12 mouse cellular contexts compared by ENCODE assay signal in genomic region chr2:160334111-160334661, GRCm38 (mm10). TPM values are rescaled to one million over a fixed set of nuclear protein-coding genes. Genes with fewer than 3 reads are reported as not detected.
DNase-seq lines count a peak whose midpoint lies in the region; ATAC-seq and TF ChIP-seq lines count a peak whose summit lies in the region.
"Had no signal": no experiment of that assay in that cellular context is flagged by ENCODE, and none has a peak within 500 bp of the region (broad histone marks: within the 10 kb centered on the region; RNA-seq: fewer than 3 reads in every experiment).

Gene Gm826, minus strand, starts transcription at chr2:160334162.

- DNase-seq in gastrocnemius, adult 2 months = peak; percentile 35
- no peak for DNase-seq in gastrocnemius, adult 8-10 months (ENCODE audit: low spot score in 2 of 2)
- DNase-seq in heart, postnatal 4 days = peak; percentile 59
- DNase-seq in layer of hippocampus, postnatal 36 days = no peak
- DNase-seq in layer of hippocampus, adult 11-12 months (ENCODE audit: low spot score) = no peak
- no peak for DNase-seq in spleen, postnatal 36 days (ENCODE audit: low spot score in 2 of 2)
- DNase-seq: cerebellum, adult 9-11 months; gastrocnemius, postnatal 10 days had no signal

- H3K27ac ChIP-seq in gastrocnemius, adult 2 months = peak within 1 kb of the TSS; percentile 81
- peak within 1 kb of the TSS; percentile 94 for H3K27ac ChIP-seq in brown adipose tissue, adult 24 weeks (replicated peaks; ENCODE audit: low read depth, low read length)
- H3K27ac ChIP-seq in lung, embryonic 16.5 days (ENCODE audit: low read length) = no peak within 1 kb of the TSS
- H3K27ac ChIP-seq: limb, embryonic 15.5 days; stomach, postnatal 0 days had no signal

- TF ChIP-seq CTCF in gastrocnemius, adult 2 months (IDR thresholded peaks at IDR 0.05) = no peak

- H3K4me1 ChIP-seq in brown adipose tissue, adult 24 weeks (ENCODE audit: control insufficient read depth, insufficient read depth, insufficient read length, low read length) = peaks cover 6% of the 10 kb centered on the region
- H3K4me1 ChIP-seq in lung, embryonic 16.5 days (replicated peaks; ENCODE audit: control insufficient read depth, insufficient read depth, low read length) = peaks cover 6% of the 10 kb centered on the region
- H3K4me1 ChIP-seq: limb, embryonic 15.5 days had no signal

- peak; percentile 64 for ATAC-seq in lung, embryonic 16.5 days (ENCODE audit: low read depth)

- 41% methylated on average over 4 of the region's 4 CpGs for WGBS in lung, embryonic 16.5 days

- H3K4me2 ChIP-seq in lung, embryonic 16.5 days (ENCODE audit: low read depth, low read length) = no peak within 1 kb of the TSS
- H3K4me2 ChIP-seq: limb, embryonic 15.5 days had no signal

- peak within 1 kb of the TSS; percentile 29 for H3K4me3 ChIP-seq in gastrocnemius, adult 2 months
- no peak within 1 kb of the TSS for H3K4me3 ChIP-seq in brown adipose tissue, adult 24 weeks (ENCODE audit: insufficient read depth, low read depth, low read length)
- no peak within 1 kb of the TSS for H3K4me3 ChIP-seq in lung, embryonic 16.5 days (ENCODE audit: low read length)
- H3K4me3 ChIP-seq: limb, embryonic 15.5 days had no signal

- intact Hi-C loops in gastrocnemius, adult 2 months (cut with DNase I) = no loop called here

- no peaks in the 10 kb centered on the region for H3K36me3 ChIP-seq in lung, embryonic 16.5 days (ENCODE audit: control insufficient read depth, insufficient read depth, low read length)
- H3K36me3 ChIP-seq: limb, embryonic 15.5 days had no signal

- H3K27me3 ChIP-seq in lung, embryonic 16.5 days (ENCODE audit: control insufficient read depth, insufficient read depth, low read depth, low read length) = no peaks in the 10 kb centered on the region
- H3K27me3 ChIP-seq: limb, embryonic 15.5 days had no signal

- H3K9ac ChIP-seq in lung, embryonic 16.5 days (ENCODE audit: low read length) = no peak within 1 kb of the TSS
- H3K9ac ChIP-seq: limb, embryonic 15.5 days had no signal

- H3K9me3 ChIP-seq in lung, embryonic 16.5 days (ENCODE audit: control insufficient read depth, low read length) = no peaks in the 10 kb centered on the region
- H3K9me3 ChIP-seq: limb, embryonic 15.5 days had no signal

RNA-seq across cellular contexts. Expression of gene Gm826, which starts in this region (rescaled TPM):
- 1 to 10 TPM; 4.0 to 8.3 TPM for total RNA-seq in gastrocnemius, adult 2 months (2021)
- 1 to 10 TPM; 1.6 to 3.4 (median 2.1) TPM for total RNA-seq in gastrocnemius, adult 8-10 months (2022)
- 2.1 TPM in 1 of 2 replicates, not detected in the other for polyA plus RNA-seq in brown adipose tissue, adult 24 weeks (2012; ENCODE audit: insufficient read depth, insufficient read length, missing spikeins)
- 1 to 10 TPM; 5.8 to 6.2 TPM for total RNA-seq in heart, postnatal 4 days (2021)
- polyA plus RNA-seq in lung, embryonic 16.5 days (2015; fragmentation: Nextera tagmentation; extraction: Ambion mirVana) = 0.50 and 0.77 TPM in 2 replicates
- total RNA-seq in layer of hippocampus, postnatal 36 days (2021) = not detected
- polyA plus RNA-seq: stomach, postnatal 0 days had no signal

Comparison
In these comparisons a context has a peak if more than half of its experiments do, and no peak if none do; other contexts are left out.
1. DNase-seq: peak in gastrocnemius, adult 2 months (single experiment) and heart, postnatal 4 days (single experiment); none in gastrocnemius, adult 8-10 months (0 of 2), layer of hippocampus, postnatal 36 days (0 of 2), layer of hippocampus, adult 11-12 months (single experiment) and spleen, postnatal 36 days (0 of 2).
2. Peak in ATAC-seq in lung, embryonic 16.5 days; RNA of the gene not detected or under 1 TPM.